Mouse (Mus musculus) frontal cortex, postnatal 10 days (tissue): ENCODE measurements at regions not wholly inside any gene's neighbourhood (a gene's known extent, or its start where the extent isn't known, plus 50 kb on each side); places are given as distances from the start of the nearest gene placed in this dataset.
"Not testable (repeated sequence)": the region's sequence is repeated elsewhere in the genome, so short reads cannot be mapped to it uniquely, and the experiment has no call there.

Source experiments
- DNase-seq, 2 experiments: peaks; one replicate each; pipeline ENCODE4 v3.0.0; 2022; ENCODE audit warnings: low spot score in 2 of 2, mixed read lengths in 1 of 2

- peak; percentile 8 for DNase-seq
These were observed 118.1 kb downstream of the Mmrn1 start for GRCm38 (mm10) chr6:61042667-61043523.

DNA sequence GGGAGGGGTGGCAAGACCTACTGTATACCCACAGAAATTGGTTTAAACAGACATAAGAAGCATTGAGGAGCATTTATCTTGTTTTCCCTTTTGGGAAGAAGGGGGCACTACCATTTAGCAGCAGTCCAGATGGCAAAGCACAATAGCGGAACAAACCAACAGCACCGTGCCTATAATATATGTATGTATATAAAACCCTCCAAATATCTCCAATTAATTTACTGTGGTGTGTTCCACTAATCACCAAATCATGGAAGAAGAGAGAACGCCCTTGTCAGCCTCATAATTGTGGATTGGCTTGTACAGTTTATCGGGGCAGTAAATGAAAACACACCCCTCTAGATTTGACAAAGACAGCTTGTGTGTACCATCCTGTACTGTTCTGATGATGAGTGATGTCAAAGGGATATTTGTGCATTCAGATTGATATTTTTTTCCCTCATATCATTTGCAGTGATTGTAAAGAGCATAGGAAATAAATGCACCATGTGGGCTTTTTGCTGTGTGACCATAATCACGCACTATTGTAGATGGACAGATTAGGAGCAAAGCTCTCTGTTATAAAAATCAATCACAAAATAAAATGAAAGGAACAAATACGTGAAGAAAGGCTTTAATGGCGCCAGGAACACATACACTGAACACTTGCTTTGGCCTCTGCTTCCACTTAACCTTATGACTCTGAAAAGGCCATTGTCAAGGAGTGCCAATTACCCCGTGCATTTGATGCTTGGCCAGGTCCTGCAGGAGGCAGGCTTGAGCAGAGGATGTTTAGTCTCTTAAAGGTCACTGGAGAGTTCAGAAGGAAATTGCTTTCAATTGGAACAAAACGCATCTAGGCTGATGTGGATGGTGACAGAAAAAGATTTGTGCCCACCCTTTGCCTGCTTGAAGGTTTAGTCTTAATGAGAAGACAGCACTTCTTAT lies 119.0 kb downstream of the Mmrn1 start:
- no peak for DNase-seq

- not testable (repeated sequence) for DNase-seq
These were observed 122.9 kb downstream of the Mmrn1 start for GRCm38 (mm10) chr6:61047667-61048066.

- DNase-seq, result no peak
These were observed 117.0 kb upstream of the Ccser1 start for GRCm38 (mm10) chr6:61063129-61063528.

GRCm38 (mm10) chr6:61065769-61066168 lies 114.4 kb upstream of the Ccser1 start:
- no peak for DNase-seq

DNA sequence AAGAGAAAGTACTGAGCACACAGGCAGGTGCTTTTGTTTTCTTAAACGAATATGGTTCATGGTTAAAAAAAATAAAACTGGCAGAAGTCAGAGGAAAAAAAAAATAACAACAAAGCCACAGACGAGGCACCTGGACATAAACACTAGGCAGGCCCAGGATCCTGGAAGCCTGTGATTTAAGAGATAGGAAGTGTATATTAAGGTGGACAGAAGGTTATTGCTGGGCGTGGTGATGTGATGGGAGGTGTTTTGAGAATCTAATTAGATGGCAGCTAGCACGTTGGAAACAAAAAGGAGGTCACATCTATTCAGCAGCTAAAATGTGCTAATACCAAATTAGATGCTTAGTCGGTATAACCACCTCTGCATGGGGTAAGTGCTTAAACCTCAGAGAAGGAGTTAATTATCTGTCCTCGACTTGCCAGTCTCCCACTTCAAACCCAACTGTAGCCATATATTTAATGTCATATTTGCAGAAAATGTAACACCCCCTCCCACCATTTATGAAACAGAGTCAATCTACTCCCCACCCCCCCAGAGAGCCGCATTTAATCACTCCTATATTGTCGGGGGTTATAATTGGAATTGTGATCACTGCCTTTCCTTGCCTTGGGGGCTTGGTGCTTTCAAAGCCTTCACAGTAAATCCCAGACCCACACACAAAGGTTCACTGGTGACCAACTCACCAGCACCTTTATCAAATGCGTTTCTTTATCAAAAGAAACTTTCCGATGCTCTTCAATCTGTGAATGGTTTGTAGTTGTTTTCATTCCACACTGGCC lies 113.4 kb upstream of the Ccser1 start:
- DNase-seq, result no peak

DNA sequence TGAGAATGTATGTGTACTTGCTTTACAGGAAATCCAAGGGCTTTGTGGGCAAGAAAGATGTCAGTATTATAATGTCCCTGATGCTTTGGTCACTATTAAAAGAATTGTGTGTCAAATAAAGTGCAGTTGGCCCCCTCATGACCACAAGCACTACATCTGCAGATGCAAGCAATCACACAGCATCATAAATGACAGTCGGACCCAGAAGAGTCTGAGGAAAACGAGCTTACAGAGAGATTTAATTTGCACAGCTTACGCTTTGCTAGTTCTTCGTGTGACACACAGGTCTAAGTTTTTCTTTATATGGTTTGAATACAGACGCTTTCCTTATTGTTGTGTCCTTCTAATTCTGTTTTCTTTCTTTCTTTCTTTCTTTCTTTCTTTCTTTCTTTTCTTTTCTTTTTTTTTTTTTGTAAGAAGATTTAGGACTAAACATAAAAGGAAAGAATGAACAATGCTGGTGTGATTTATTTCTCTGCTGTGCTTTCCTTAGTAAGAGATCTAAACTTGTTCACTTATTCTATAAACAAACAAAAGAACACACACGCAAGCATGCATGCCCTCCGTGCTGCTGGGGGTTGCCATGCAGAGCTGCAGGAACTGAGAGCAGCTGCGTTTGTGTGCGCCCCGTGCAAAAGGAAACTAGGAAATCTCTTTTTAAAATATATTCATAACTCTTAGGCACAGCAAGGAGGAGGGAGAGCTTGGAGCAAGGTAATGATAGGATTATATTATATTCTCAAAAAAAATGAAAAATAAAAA lies 112.6 kb upstream of the Ccser1 start:
- DNase-seq, result no peak

GRCm38 (mm10) chr6:61068117-61068489 lies 112.0 kb upstream of the Ccser1 start:
- DNase-seq, result no peak

DNA sequence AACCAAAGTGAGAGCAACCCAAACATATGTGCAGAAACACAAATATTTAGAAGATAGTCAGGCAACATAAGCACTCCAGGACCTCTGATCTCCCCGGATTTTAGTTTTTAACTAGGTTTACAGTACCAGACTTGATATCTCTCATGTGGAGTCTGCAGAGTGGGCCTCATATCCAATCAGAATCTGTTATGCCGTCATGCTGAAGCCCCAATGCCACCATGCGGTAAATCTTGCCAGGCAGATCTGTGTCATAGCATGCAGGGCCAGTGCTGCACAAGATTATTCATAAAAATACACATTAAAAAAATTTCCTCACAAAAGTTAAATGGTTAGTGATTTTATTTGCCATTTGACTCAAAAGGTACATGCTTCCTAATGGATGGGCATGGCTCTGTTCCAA lies 106.9 kb upstream of the Ccser1 start:
- no peak for DNase-seq

GRCm38 (mm10) chr6:61073794-61074193 lies 106.3 kb upstream of the Ccser1 start:
- DNase-seq, result no peak

GRCm38 (mm10) chr6:61074700-61075099 lies 105.4 kb upstream of the Ccser1 start:
- DNase-seq, result no peak

DNA sequence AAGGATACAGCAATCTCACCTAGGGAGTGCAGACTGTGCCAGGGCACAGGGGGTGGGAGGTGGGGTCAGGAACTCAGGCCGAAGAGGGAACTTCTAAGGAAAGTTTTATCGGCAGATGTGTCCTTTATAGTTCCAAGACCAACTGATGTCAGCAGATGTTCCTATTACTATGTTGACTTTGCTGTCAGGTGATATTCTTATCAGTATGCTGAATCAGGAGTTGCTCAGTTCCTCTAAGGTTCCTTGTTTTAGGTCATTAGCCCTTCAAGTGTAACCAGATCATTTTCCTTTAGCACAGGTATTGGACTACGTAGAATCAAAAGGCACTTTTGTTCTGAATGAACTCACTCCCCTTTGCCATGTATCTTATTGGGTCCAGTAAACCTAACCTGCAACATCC lies 101.6 kb upstream of the Ccser1 start:
- no peak for DNase-seq

GRCm38 (mm10) chr6:61080661-61081060 lies 99.5 kb upstream of the Ccser1 start:
- DNase-seq, result no peak

- DNase-seq, result no peak
These were observed 96.8 kb upstream of the Ccser1 start for GRCm38 (mm10) chr6:61083346-61083745.

DNA sequence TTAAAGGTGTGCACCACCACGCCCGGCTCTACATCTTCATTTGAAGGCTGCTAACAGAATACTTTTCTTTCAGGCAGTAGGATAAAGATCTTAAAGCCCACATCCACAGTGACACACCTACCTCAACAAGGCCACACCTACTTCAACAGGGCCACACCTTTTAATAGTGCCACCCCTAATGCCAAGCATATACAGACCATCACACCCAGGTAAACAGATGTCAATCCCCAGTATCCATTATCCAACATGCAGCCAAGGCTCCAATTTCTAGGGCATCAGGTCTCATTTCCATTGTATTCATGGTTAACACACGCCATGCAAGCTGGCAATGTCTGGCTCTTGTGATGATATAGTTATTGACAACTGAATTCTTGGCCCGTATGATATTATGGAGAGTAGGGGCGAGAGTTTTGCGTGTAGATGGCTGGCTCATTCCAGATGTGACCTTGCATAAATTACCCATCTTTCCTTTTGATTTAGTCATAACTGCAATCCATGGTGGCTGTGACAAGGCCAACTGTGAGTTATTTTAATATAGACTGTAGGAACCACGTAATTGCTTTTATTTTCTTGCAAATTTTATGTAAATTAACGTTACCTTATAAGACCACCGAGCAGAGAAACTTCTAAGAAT lies 80.7 kb upstream of the Ccser1 start:
- DNase-seq, result no peak

DNA sequence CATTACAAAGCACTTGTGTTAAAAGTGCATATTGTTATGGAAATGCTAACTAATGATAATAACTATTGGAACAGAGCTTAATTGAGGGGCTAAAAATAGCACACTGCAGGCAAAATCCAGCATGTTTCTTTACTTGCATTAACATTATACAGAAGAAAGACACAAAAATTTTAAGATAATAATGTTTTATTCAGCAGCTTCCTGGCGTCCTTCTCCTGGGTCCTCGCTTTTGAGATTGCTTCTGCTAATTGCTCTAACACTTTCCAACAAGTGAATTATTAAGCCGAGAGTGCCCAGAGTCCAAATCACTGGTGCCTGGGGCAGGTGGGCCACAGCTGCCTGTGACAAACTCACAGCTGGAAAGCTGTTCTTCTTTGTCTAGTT lies 80.2 kb upstream of the Ccser1 start:
- no peak for DNase-seq

DNA sequence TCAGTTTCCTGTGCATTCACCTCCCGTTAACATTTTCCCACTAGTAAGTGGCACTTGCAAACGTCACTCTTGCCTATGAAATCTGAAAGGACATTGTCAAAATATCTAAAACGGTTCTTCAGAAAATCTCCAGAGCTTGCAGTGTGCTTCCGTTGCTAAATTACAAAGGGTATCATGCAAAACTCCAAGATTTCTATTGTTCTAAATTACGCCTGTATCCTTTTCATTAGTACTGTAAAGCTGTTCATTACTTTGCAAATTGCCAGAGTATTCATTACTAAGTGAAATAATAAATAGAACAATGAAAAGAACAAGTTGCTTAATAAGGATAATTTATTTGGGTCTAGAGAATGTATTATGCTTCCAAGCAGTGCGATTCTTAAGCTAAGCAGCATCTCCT lies 78.2 kb upstream of the Ccser1 start:
- no peak for DNase-seq

DNA sequence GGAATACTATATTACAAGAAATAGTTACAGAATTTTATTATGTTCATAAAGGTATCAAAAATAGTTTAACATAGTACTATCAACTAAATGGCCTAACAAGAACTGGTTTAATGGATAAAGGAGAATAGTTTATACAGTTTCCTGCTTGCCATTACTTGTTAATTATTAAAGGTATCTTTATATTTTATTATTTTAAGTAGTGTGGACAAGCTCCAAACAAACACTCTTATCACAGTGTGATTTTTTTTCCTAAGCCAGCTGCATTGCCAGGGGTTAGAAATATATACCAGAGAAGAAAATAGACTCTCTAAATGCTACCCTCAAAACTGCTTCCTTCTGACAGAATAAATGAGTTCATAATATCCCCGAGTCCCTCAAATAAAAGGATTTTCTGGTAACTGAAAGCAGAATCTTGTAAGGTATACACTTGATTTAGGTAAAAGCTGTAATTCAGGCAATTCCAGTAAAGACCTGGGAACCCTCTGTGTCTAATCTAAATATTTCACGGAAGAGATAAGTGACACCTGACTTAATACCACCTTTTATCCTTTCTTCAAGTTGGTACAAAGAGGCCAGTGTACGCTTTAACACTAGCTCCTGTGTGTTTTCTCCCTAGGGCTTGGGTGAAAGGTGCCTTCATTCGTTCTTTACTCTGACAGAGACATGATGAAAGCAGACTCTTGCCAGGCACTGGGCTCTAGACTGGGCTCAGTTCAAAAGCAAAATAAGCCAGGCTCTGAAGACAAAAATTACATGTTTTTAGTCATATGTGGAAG lies 76.5 kb upstream of the Ccser1 start:
- DNase-seq, result no peak

- no peak for DNase-seq
These were observed 64.9 kb upstream of the Ccser1 start for GRCm38 (mm10) chr6:61115250-61115649.

- DNase-seq, result no peak
These were observed 60.5 kb upstream of the Ccser1 start for GRCm38 (mm10) chr6:61119590-61119989.
